6 mouse cellular contexts compared by ENCODE assay signal in the genomic region with DNA sequence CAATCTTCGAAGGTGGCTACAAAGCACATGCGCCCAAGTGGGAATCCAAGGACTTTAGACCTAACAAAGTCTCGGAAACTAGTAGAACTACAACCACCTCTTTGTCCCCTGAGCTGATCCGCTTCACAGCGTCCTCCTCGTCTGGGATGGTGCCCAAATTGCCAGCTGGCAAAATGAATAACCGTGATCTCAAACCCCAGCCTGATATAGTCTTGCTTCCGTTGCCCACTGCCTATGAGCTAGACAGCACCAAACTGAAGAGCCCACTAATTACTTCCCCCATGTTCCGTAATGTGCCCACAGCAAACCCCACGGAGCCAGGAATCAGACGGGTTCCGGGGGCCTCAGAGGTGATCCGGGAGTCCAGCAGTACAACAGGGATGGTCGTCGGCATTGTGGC.
"Had no signal": no experiment of that assay in that cellular context is flagged by ENCODE, and none has a peak within 500 bp of the region (broad histone marks: within the 10 kb centered on the region; RNA-seq: fewer than 3 reads in every experiment).

No protein-coding gene starts in this region.

- ATAC-seq: liver, embryonic 12.5 days; midbrain, embryonic 13.5 days had no signal

- DNase-seq: kidney, adult 2 months; kidney, postnatal 25 days; lung, postnatal 14 days; thymus, postnatal 14 days had no signal
